Mouse (Mus musculus): Measurements from ENCODE around the gene Aff3.

The Aff3 gene

GRCm38 (mm10) chr1:38601802-38602508 is 62.8 kb downstream of the Aff3 start:
- no peak for DNase-seq (ENCODE audit: low spot score)

GRCm38 (mm10) chr1:38595311-38595710 is 69.4 kb downstream of the Aff3 start:
- no peak for DNase-seq (ENCODE audit: low spot score)

GRCm38 (mm10) chr1:38594766-38595165 is 70.0 kb downstream of the Aff3 start:
- no peak for DNase-seq (ENCODE audit: low spot score)

GRCm38 (mm10) chr1:38591194-38591593 is 73.6 kb downstream of the Aff3 start:
- DNase-seq (ENCODE audit: low spot score) = no peak

- no peak for DNase-seq (ENCODE audit: low spot score)
Measured at GRCm38 (mm10) chr1:38588741-38589140, 76.0 kb downstream of the Aff3 start.

GRCm38 (mm10) chr1:38582328-38582727 is 82.4 kb downstream of the Aff3 start:
- no peak for DNase-seq (ENCODE audit: low spot score)

- no peak for DNase-seq (ENCODE audit: low spot score)
Measured at GRCm38 (mm10) chr1:38580572-38580971, 84.2 kb downstream of the Aff3 start.

- no peak for DNase-seq (ENCODE audit: low spot score)
Measured at GRCm38 (mm10) chr1:38578339-38578738, 86.4 kb downstream of the Aff3 start.

- DNase-seq (ENCODE audit: low spot score) = no peak
Measured at GRCm38 (mm10) chr1:38567791-38568190, 97.0 kb downstream of the Aff3 start.

- DNase-seq (ENCODE audit: low spot score) = no peak
Measured at GRCm38 (mm10) chr1:38566101-38566678, 98.6 kb downstream of the Aff3 start.

GRCm38 (mm10) chr1:38565295-38565777 is 99.4 kb downstream of the Aff3 start:
- no peak for DNase-seq (ENCODE audit: low spot score)

- DNase-seq (ENCODE audit: low spot score) = no peak
Measured at GRCm38 (mm10) chr1:38562397-38563199, 102.2 kb downstream of the Aff3 start.

- no peak for DNase-seq (ENCODE audit: low spot score)
Measured at GRCm38 (mm10) chr1:38561331-38561730, 103.4 kb downstream of the Aff3 start.

GRCm38 (mm10) chr1:38560666-38561065 is 104.1 kb downstream of the Aff3 start:
- no peak for DNase-seq (ENCODE audit: low spot score)

GRCm38 (mm10) chr1:38557615-38558014 is 107.1 kb downstream of the Aff3 start:
- DNase-seq (ENCODE audit: low spot score) = no peak

GRCm38 (mm10) chr1:38554546-38554945 is 110.2 kb downstream of the Aff3 start:
- no peak for DNase-seq (ENCODE audit: low spot score)

- no peak for DNase-seq (ENCODE audit: low spot score)
Measured at GRCm38 (mm10) chr1:38553090-38553489, 111.7 kb downstream of the Aff3 start.

GRCm38 (mm10) chr1:38550579-38550978 is 114.2 kb downstream of the Aff3 start:
- no peak for DNase-seq (ENCODE audit: low spot score)

GRCm38 (mm10) chr1:38548671-38549661 is 115.8 kb downstream of the Aff3 start:
- no peak for DNase-seq (ENCODE audit: low spot score)

- DNase-seq (ENCODE audit: low spot score) = no peak
Measured at GRCm38 (mm10) chr1:38547685-38548084, 117.1 kb downstream of the Aff3 start.

- no peak for DNase-seq (ENCODE audit: low spot score)
Measured at GRCm38 (mm10) chr1:38546696-38547095, 118.1 kb downstream of the Aff3 start.

Measured in ovary, postnatal 10 days (tissue).